Mouse (Mus musculus): ENCODE measurements at regions not wholly inside any gene's neighbourhood (a gene's known extent, or its start where the extent isn't known, plus 50 kb on each side); places are given as distances from the start of the nearest gene placed in this dataset.

DNA sequence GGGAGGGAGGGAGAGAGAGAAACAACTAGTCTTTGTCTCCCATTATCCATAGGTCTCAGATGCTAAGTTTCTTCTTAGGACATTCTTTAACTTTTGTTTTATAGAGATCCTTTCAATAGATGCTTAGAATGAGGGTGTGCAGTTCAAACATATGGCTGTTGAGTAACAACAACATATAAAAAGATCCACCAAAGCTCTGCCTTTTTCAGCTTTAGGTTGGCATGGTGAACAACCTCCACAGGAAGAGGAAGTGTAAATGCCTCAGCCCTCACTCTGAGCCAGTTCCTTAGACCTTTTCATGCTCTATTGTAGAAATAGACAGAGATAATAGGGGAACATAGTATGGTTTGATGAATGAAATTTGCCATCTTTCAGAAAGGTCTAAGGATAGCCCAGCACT, 326.0 kb downstream of the Fam84a start:
- no peak for DNase-seq

DNA sequence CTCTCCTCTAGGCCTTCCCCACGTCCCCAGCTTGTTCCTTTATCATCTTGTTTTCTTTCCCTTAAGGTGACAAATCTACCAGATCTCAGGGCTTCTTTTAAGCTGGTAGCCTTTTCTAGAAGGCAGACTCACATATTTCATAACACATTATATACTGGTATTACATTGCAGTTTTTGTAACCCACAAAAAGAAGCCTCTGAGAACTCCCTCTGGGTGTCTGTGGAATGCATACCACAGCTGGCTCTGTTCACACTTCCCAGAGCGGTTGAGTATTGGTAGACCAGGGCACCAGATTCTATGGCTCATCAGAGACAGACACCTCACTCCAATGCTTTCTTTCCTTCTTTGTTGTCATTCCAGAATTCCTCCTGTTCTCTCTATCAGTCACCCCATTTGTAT, 336.4 kb downstream of the Fam84a start:
- no peak for DNase-seq

GRCm38 (mm10) chr12:13810155-13810515, 341.7 kb downstream of the Fam84a start:
- DNase-seq, result peak; percentile 8 to 17

DNA sequence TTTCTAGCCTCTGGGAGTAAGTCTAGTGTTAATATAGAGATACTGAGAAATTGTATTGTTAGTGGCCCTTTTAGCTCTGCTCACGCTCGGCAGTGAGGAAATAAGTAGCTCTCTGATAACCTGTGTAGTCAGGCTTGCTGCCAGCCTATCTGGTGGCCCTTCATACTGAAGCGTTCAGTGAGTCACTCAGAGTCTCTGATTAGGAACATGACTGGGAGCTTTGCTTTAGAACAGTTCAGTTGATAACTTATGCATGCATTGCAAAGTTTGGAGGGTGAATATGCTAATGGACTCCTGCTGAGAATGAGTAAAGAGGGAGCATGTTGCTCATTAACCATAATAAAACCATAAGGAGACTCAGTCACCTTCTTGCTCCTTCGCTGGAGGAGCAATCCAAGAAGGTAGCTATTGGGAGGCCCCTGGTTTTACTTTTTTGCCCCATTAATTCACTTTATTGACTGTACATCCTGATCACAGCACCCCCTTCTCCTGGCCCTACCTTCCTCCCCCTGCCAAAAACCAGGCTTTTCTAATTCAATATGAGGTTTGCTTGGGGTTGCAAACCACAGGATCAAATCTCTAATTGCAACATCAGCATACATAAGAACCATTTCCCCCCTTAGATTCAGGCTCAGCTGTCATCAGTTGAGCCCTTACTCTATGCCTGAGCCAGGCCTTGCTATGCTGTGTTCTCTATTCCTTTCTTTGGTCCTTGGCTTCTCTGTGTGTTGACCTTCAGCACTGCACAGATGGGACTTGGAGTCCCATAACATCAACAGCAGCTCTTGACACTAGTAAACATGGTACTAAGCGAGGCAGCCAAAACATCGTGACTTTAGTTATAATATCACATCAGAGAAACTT, 342.3 kb downstream of the Fam84a start:
- no peak for DNase-seq

- DNase-seq, result no peak
Observed at GRCm38 (mm10) chr12:13779752-13780151, 372.1 kb downstream of the Fam84a start.

DNA sequence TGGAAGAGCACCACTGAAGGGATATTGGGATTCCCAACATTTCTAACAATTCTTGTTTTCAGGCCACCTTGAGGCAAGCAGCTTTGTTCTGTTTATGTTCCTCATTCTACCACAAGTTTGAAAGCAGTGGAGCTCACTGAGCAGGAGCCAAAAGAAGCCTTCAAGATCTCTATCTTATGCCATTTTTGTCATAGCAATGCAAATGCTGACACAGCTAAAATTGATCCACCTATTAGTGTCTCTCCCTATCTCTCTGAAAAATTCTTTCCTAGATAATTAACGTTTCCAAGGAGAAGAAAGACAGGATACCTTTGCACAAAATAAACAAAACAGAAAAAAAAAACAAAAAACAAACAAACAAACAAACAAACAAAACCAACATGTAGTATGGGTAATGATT, 375.2 kb downstream of the Fam84a start:
- no peak for DNase-seq

DNA sequence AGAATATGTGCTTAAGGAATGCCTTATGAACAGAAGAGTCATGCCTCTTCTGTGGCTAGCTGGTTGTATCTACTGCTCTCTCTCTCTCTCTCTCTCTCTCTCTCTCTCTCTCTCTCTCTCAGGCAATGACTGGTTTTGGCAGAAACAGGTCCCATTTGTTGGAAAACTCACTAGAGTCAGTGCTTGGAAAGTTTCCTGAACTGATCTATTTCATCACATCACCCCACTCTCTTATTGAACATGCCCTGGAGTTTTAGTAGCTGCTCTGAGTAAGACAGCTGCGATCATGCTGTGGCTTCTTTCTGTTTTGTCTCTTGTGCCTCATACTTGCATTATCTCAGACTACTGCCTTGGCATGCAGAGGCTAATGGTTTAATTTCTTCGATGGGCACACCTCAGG, 382.2 kb downstream of the Fam84a start:
- DNase-seq, result no peak

- no peak for DNase-seq
Observed at GRCm38 (mm10) chr12:13769156-13769555, 382.7 kb downstream of the Fam84a start.

GRCm38 (mm10) chr12:13766486-13766885, 385.4 kb downstream of the Fam84a start:
- DNase-seq, result peak; percentile 25 to 26

DNA sequence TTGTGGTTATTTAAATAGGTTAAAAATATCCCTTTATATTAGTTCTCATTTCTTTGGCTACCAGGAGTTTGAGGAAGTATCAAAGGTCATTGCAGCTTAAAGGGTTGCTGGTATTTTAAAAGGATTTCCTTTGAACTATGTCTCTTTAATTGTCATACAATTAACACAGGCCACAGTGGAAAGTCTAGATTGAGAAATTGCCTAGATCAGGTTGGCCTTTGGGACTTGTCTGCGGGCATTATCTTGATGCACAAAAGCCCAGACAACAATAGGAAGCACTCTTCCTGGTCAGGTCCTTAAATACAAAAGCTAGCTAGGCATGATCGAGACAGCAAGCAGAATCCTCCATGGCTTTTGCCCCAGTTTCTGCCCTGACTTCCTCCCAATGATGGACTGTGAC, 398.0 kb downstream of the Fam84a start:
- no peak for DNase-seq

- no peak for DNase-seq
Observed at GRCm38 (mm10) chr12:13744323-13744931, 407.4 kb downstream of the Fam84a start.

- no peak for DNase-seq
Observed at GRCm38 (mm10) chr12:13729901-13730637, 421.8 kb downstream of the Fam84a start.

DNA sequence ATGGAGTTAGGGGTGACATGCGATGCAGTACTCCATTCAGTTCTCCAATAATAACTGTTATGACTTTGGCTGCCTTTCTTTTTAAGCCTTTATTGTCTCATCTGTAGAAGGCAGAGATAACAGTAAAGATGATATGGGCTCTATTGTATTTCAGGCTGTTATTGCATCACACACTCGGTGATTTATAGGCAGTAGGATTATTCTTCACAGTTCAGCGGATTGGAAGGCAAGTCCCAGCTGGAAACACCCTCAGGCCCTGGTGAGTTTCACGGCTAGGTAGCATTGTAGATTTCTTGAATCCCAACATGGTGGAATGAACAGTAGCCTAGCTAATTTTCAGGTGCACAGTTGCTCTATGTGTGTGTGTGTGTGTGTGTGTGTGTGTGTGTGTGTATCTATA, 422.9 kb downstream of the Fam84a start:
- DNase-seq, result no peak

DNA sequence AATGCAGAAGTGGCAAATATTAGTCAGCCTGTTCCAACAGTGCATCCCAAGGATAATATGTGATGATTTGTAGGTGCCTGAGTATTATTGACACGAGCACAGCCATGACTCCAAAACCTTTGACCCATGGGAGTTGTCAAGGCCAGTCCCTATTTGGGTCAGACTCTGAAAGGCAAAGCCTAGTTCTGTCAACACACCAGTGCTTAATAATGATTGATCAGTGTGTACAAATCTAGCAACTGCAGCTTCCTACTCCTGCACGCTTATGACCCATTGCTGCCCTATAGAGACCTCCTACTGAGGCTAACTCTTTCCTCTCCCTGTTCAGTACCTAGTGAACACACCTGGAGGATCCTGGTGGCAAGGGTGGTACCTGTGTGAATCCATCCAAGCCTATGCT, 427.3 kb downstream of the Fam84a start:
- DNase-seq, result no peak

- DNase-seq, result peak in 1 of 2 experiments; percentile 13
Observed at GRCm38 (mm10) chr12:13709806-13710205, 440.9 kb downstream of the Nbas start.

- DNase-seq, result peak in 1 of 2 experiments; percentile 15
Observed at GRCm38 (mm10) chr12:13707747-13708146, 438.8 kb downstream of the Nbas start.

- no peak for DNase-seq
Observed at GRCm38 (mm10) chr12:13706510-13706909, 437.6 kb downstream of the Nbas start.

GRCm38 (mm10) chr12:13703604-13704003, 434.7 kb downstream of the Nbas start:
- peak; percentile 21 to 37 for DNase-seq

DNA sequence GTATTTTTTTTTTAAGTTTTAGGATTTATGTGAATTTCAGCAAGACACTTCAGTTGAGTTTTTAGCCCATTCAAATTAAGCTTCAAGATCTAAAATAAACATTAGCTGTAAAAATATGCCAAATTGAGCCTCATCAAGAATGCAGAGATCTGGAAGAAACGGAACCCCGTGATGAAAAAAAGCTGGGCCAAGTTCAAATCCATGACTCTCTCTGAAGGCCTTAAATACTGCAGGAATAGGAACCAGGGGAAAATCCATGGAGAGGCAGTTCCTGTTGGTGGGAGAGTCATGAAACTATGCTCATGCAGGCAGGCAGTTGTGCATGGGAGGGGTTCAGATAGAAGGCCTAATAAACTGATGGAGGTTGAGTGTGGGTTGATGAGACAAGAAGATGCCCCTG, 430.9 kb downstream of the Nbas start:
- no peak for DNase-seq

DNA sequence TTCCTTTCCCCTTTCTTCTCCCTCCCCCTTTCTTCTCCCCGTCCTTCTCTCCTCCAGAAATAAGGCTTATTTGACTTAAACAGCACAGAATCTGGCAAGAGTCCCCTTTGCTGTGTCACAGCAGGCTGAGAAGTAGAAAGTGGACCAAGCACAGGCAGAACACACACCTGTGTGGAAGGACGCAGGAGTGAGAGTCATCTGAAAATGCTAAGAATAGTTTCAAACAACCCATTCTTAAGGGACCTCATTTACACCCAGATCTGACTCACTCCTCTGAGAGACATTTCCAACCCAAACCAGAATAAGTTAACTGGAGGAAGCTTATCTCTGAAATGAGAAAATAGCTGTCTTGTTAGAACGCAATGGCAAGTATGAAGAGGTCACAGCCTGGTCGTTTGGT, 429.9 kb downstream of the Nbas start:
- DNase-seq, result no peak

DNA sequence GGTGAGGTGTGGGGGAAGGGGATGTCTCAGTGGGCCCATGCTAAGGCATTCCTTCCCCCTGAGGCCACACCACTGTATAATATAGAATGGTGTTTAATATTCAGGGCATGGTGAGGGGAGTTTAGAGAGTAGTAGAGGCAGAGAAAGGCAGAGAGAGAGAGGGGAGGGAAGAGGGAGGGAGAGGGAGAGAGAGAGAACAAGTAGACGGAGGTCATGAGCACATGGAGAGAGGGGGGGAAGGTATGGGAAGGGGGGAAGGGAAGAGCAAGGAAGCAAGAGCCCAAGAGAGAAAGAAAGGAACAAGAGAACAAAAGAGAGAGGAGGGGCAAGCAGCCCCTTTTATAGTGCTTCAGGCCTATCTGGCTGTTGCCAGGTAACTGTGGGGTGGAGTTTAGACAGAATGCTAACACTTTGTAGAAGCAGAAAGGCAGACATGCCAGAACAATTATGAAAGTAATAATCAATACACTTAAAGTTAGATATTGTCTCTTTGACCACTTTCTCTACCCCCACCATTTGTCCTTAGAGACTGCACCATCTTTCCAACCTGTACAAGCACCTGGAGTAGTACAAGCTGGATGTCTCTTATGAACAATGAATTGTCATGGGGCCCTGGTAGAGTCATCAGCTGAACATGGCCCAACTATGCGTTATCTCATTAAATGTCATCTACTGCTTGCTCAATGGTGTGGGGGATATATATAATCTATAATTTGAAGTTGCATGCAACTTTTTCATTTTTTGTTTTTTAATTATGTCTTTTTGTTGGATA, 422.6 kb downstream of the Nbas start:
- DNase-seq, result no peak

GRCm38 (mm10) chr12:13677266-13677665, 408.3 kb downstream of the Nbas start:
- no peak for DNase-seq

GRCm38 (mm10) chr12:13669453-13669852, 400.5 kb downstream of the Nbas start:
- DNase-seq, result no peak

Measured in cerebellum, postnatal 25 days (tissue).